Mouse (Mus musculus): ENCODE measurements around the gene Rpa1.

GRCm38 (mm10) chr11:75285893-75286467 is 62.1 kb downstream of the Rpa1 start:
- TF ChIP-seq POLR2A (IDR thresholded peaks at IDR 0.05; ENCODE audit: control insufficient read depth, low read depth, low read length), result no peak
- no peak for TF ChIP-seq CTCF (IDR thresholded peaks at IDR 0.05; ENCODE audit: control insufficient read depth, insufficient read depth, insufficient replicate concordance, low read depth, low read length)
